Mouse (Mus musculus) lung, adult 2 months (tissue): ENCODE measurements around the gene Galnt6. TPM values are rescaled to one million over a fixed set of nuclear protein-coding genes. Genes with fewer than 3 reads are reported as not detected.

Source experiments
- DNase-seq: peaks from one replicate; pipeline ENCODE4 v3.0.0; 2022
- H3K4me1 ChIP-seq: fragments of 200-500 bp; 2 replicates; pipeline ENCODE4 v1.6.1; 2011; ENCODE audit warnings: low read length; ENCODE audit not compliant: control insufficient read depth, insufficient read depth
- H3K4me3 ChIP-seq: fragments of 200-500 bp; replicated peaks from 2 replicates; pipeline ENCODE3; 2011; ENCODE audit warnings: low read depth, mild to moderate bottlenecking, control low read depth, low read length; ENCODE audit errors: extremely low read depth
- CTCF ChIP-seq: fragments of 200-500 bp; IDR thresholded peaks from 2 replicates; pipeline ENCODE4 v1.5.1; 2011; ENCODE audit warnings: mild to moderate bottlenecking, low read length, control low read depth; ENCODE audit not compliant: insufficient read depth
- POLR2A ChIP-seq: fragments of 200-500 bp; IDR thresholded peaks from 2 replicates; pipeline ENCODE4 v1.6.1; 2011; ENCODE audit warnings: low read depth, mild to moderate bottlenecking, control low read depth, low read length, borderline replicate concordance; ENCODE audit errors: extremely low read depth
- WGBS: fragments of 180-500 bp; shearing (Covaris S2); methylation state at CpG from one replicate; pipeline ENCODE4 v1.1.7; 2018; 5-methylcytosine and 5-hydroxymethylcytosine counted together
- polyA plus RNA-seq: library from polyadenylated mRNA; depleted of rRNA; stranded (reverse); fragments of >200 nt; gene quantifications from 2 replicates; pipeline ENCODE4 v1.2.3, GENCODE M21; 2012

The Galnt6 gene
- polyA plus RNA-seq, 1 experiment: 4.0 TPM

DNA sequence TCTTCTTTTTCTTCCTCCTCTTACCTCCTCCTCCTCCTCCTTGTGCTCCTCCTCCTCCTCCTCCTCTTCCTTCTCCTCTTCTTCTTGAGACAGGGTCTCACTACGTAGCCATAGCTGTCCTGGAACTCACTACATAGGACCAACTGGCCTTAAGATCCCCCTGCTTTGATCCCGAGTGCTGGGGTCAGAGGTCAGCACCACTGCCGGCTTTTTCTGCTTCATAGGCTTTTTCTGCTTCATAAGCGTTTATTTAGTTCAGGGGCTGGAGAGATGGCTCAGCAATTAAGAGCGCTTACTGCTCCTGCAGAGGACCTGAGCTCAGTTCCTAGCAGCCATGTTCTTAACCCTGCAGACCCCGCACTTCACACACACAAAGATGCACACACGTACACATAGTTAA is 47.4 kb downstream of the Galnt6 start:
- WGBS: 65% methylated on average over 7 of the region's 7 CpGs
- H3K4me3 ChIP-seq: no peak overlapping the region
- DNase-seq: no peak
- H3K4me1 ChIP-seq: no peaks in the 10 kb centered on the region
- TF ChIP-seq CTCF: no peak
- no peak for TF ChIP-seq POLR2A

DNA sequence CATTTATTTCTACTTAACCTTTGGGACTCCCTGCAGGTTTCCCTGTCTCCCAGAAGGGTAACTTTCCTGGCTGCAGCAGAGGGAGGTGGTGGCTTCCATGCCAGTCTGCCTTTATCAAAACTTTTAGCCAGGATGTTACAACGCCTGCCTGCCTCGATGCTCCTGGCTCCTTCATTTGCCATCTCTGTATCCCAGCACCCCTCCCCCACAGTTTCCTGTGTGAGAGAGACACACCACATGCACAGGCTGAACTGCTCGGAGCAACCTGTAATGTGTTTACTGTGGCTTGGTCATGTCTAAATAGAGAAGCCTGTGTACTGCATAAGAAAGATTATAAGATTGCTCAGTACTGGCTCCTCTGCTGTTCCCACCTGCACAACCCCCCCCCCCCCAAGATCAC is 48.8 kb downstream of the Galnt6 start:
- Histone ChIP-seq H3K4me1 (no peaks in the 10 kb centered on the region), H3K4me3 (no peak overlapping the region)
- TF ChIP-seq CTCF: no peak
- TF ChIP-seq POLR2A: no peak
- WGBS: 46% methylated on average over 3 of the region's 3 CpGs
- no peak for DNase-seq

DNA sequence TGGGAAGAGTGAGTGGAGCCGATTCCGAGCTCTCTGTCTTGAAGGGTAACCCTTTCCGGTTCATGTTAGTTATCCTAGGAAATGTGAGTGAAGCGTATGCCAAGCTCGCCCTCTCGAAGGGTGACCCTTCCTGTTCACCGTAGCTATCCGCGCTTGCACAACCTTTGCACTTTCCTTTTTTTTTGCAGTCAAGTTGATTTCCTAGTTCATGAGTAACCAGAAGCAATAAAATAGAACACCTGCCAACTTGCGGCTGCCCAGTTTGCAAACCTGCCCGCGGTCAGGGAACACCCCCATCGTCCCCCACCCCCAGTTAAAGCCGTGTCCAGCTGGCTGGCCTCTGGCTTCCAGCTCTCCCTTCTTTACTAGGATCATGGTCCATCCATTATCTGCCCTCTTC is 50.2 kb downstream of the Galnt6 start:
- 69% methylated on average over 14 of the region's 14 CpGs for WGBS
- Histone ChIP-seq H3K4me1 (no peaks in the 10 kb centered on the region), H3K4me3 (no peak overlapping the region)
- DNase-seq: no peak
- no peak for TF ChIP-seq CTCF
- no peak for TF ChIP-seq POLR2A

DNA sequence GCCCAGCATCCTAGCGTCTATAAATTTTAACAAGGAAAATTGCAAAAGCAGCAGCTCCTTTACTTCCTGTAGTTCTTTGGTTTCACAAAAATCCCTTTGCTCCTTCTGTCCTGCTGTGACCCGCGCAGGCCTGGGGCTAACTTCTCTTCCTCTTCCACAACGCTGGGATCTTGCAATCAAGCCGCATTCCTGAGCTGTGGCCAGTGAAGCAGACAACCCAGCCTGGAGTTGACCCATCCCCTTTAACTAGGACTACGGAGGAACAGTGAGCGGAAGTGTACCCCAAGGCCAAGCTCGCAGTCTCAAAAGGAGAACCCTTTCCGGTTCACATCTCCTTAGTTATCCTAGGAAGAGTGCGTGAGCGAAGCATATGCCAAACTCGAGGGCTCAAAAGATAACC is 50.6 kb downstream of the Galnt6 start:
- TF ChIP-seq CTCF: no peak
- no peak for TF ChIP-seq POLR2A

DNA sequence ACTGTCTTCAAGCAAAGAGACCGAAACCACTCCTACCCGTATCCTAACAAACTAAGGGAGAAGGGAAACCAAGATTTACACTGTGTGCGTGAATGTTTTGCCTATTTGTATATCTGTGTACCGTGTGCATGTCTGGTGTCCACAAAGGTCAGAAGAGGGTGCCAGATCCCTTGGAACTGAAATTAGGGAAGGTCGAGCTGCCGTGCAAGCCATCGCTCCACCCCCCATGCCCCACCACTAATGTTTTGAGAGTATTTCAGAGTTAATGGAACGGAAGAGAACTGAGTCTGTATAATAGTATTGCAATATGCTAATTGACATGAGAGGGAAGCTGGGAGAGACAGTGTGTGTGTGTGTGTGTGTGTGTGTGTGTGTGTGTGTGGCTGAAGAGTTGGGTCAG is 51.5 kb downstream of the Galnt6 start:
- DNase-seq: no peak
- TF ChIP-seq POLR2A: no peak
- no peak for TF ChIP-seq CTCF
- Histone ChIP-seq H3K4me1 (no peaks in the 10 kb centered on the region), H3K4me3 (no peak overlapping the region)
- WGBS: 83% methylated on average over 8 of the region's 8 CpGs

More for the DNA sequence above, 50.6 kb downstream of the Galnt6 start:
- WGBS: 70% methylated on average over 12 of the region's 12 CpGs
- Histone ChIP-seq H3K4me1 (no peaks in the 10 kb centered on the region), H3K4me3 (no peak overlapping the region)
- no peak for DNase-seq

DNA sequence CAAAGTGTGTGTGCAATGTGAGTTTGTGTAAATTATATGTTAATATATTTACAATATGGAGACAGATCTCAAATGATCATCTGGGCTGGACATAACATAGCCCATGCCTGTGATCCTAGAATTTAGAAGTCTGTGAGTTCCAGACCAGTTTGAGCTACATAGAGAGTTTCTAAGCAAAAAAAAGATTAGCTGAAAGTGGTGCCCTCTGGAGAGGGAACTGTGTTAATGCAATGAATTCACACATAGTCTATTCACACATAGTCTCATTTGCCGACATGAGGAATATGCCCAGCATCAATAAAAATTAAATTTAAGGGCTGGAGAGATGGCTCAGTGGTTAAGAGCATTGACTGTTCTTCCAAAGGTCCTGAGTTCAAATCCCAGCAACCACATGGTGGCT is 52.7 kb downstream of the Galnt6 start:
- no peak overlapping the region for H3K4me3 ChIP-seq
- no peaks in the 10 kb centered on the region for H3K4me1 ChIP-seq
- WGBS: 70% methylated on average over 1 of the region's 1 CpGs
- TF ChIP-seq POLR2A (no peak), CTCF (no peak)
- DNase-seq: no peak

DNA sequence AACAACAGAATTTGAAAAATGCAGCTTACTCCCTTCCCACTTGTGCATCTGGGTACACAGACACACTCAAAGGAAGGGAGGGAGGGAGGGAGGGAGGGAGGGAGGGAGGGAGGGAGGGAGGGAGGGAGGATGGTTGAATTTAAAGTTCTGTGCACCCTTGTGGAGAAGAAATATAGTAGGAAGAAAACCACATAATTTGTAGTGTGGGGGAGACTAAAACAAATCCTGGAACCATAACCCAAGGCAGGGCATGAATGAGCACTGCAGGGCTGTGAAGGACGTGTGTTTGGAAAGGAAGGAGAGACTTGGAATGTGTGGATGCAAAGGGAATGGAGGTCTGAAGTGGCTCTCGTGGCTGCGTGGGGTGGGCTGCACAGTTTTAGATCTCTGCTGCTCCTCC is 53.7 kb downstream of the Galnt6 start:
- H3K4me3 ChIP-seq: no peak overlapping the region
- no peak for DNase-seq
- WGBS: 60% methylated on average over 3 of the region's 3 CpGs
- H3K4me1 ChIP-seq: no peaks in the 10 kb centered on the region
- no peak for TF ChIP-seq POLR2A
- TF ChIP-seq CTCF: no peak

DNA sequence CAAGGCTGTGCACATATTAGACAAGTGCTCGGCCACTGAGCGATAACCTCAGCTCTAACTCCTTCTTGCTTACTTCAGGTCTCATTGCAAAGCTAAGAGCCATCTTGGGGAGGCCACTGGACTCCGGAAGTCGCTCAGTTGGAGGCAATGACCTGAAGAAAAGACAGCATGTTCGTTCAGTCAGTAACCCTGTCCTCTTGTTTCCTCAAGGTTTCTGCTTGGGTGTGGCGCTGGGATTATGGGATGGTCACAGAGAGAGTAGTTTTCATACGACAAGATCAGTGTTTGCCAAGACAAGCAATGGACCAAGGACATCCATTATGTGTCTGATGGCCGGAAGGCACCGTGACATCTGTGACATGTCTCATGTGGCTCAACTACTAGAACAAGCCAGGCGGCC is 54.6 kb downstream of the Galnt6 start:
- TF ChIP-seq POLR2A (no peak), CTCF (no peak)
- Histone ChIP-seq H3K4me3 (no peak overlapping the region), H3K4me1 (no peaks in the 10 kb centered on the region)
- WGBS: 85% methylated on average over 10 of the region's 10 CpGs
- DNase-seq: no peak

DNA sequence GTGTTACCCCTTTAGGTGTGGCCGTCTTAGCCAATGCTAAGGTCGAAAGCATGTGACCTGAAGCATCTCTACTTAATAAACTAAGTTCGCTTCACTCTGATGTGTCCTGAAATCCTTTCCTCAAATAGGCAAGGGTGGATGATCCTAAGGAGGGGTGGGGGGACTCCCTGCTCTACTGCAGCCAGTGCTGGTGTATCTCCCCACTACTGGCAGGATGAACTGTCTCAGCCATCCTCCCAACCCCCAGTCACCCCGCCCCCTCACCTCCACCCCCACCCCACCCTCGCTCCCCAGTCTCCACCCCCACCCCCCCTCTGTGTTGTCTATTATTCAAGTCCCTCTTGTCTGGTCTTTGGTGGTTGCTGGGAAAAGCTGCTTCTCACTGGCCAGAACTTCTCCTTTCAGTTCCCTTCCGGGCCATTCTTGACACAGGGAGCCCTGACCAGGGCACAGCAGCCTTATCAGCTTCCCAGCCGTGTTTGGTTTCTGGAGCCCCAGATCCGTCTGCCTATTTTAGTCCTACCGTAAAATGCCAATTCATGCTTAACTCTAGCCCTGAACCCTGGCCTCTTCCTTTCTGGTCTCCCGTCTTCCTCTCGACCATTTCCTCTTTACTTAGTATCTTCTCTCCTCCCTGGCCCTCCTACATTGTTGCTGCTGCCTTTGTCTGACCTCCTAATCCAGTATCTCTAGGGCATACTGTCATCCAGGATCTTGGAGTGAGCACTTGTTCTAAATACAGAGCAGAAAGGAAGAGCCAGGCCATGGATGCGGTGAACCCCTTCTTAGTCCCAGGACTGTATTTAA is 55.4 kb downstream of the Galnt6 start:
- Histone ChIP-seq H3K4me3 (no peak overlapping the region), H3K4me1 (no peaks in the 10 kb centered on the region)
- 36% methylated on average over 12 of the region's 12 CpGs for WGBS
- TF ChIP-seq CTCF (no peak), POLR2A (no peak)
- no peak for DNase-seq

DNA sequence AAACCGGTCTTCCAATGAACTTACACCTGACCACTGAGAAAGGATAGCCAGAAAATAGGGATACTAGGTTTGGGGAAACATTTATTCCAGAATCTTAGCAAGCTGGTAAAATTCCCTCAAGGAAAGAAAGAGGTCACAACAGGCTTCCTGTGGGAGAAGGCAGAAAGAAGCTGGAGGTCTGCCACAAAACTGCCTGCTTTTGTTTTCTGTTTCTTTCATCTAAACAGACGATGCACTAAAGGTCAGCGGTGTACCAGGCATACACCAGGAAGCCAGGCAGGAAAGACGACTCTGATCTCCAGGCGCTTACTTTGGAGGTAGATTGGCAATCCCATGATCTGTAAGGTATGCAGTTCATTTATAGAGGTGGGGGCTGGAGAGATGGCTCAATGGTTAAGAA is 58.3 kb downstream of the Galnt6 start:
- no peak for DNase-seq

DNA sequence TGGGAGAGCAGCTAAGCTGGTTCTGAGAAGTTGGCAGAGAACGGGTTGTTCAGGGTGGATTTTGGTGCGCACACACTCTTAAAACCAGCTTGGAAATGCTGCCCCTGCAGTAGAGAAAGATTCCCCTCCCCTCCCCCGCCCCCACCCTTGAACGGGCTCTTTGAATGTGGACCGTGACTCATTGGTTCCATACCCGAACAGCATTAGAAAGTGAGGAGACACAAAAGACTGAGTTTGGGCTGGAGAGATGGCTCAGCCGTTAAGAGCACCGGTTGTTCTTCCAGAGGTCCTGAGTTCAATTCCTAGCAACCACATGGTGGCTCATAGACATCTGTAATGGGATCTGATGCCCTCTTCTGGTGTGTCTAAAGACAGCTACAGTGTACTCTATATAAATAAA is 59.2 kb downstream of the Galnt6 start:
- Histone ChIP-seq H3K4me1 (0 out of 2 replicates have a peak, but pooled peaks cover 3% of the 10 kb centered on the region), H3K4me3 (no peak overlapping the region)
- TF ChIP-seq CTCF (no peak), POLR2A (no peak)
- DNase-seq: no peak
- 81% methylated on average over 8 of the region's 8 CpGs for WGBS

More for the DNA sequence above, 58.3 kb downstream of the Galnt6 start:
- Histone ChIP-seq H3K4me3 (no peak overlapping the region), H3K4me1 (0 out of 2 replicates have a peak, but pooled peaks cover 3% of the 10 kb centered on the region)
- no peak for TF ChIP-seq CTCF
- no peak for TF ChIP-seq POLR2A
- WGBS: 62% methylated on average over 5 of the region's 5 CpGs
